Comparison of ENCODE assay signal across 8 mouse cellular contexts in genomic region chr9:67001050-67001449, GRCm38 (mm10). TPM values are rescaled to one million over a fixed set of nuclear protein-coding genes. Genes with fewer than 3 reads are reported as not detected.
A peak's percentile ranks its signal among the peaks of the same experiment; 100 is the strongest.
DNase-seq lines count a peak whose midpoint lies in the region; ATAC-seq and TF ChIP-seq lines count a peak whose summit lies in the region.

No protein-coding gene starts in this region.

- under 1% methylated on average over 6 of the region's 6 CpGs for WGBS in kidney, embryonic 15.5 days
- under 1% methylated on average over 6 of the region's 6 CpGs for WGBS in liver, embryonic 12.5 days (ENCODE audit: insufficient replicate concordance)
- 6% methylated on average over 6 of the region's 6 CpGs for WGBS in olfactory bulb, adult 2 months

- H3K9me3 ChIP-seq in kidney, embryonic 15.5 days (replicated peaks): no peaks in the 10 kb centered on the region
- H3K9me3 ChIP-seq in liver, embryonic 12.5 days (replicated peaks): no peaks in the 10 kb centered on the region

- no peak for TF ChIP-seq POLR2A in cortical plate, adult 2 months (IDR thresholded peaks at IDR 0.05; ENCODE audit: extremely low read depth, insufficient read depth, low read length)
- TF ChIP-seq POLR2A in olfactory bulb, adult 2 months (IDR thresholded peaks at IDR 0.05; ENCODE audit: insufficient read depth, low read depth, low read length): no peak

- peak; percentile 83 for DNase-seq in A20 (ENCODE audit: low read depth, low spot score)
- peak; percentile 93 for DNase-seq in adipocyte (ENCODE audit: low spot score)
- DNase-seq in heart, adult 18-20 months: peak; percentile 82 to 89
- peak; percentile 25 to 32 for DNase-seq in thymus, adult 18-20 months

- H3K9ac ChIP-seq in kidney, embryonic 15.5 days: no peak overlapping the region
- H3K9ac ChIP-seq in liver, embryonic 12.5 days: no peak overlapping the region

- no peaks in the 10 kb centered on the region for H3K4me1 ChIP-seq in cortical plate, adult 2 months (ENCODE audit: control insufficient read depth, insufficient read depth, low read length)
- H3K4me1 ChIP-seq in kidney, embryonic 15.5 days: peaks cover 5% of the 10 kb centered on the region
- peaks cover 18% of the 10 kb centered on the region for H3K4me1 ChIP-seq in liver, embryonic 12.5 days
- peaks cover 7% of the 10 kb centered on the region for H3K4me1 ChIP-seq in olfactory bulb, adult 2 months (ENCODE audit: control insufficient read depth, insufficient read depth, low read length)

- TF ChIP-seq CTCF in cortical plate, adult 2 months (IDR thresholded peaks at IDR 0.05; ENCODE audit: extremely low read depth, insufficient read depth, low read length): peak; percentile 90
- TF ChIP-seq CTCF in olfactory bulb, adult 2 months (IDR thresholded peaks at IDR 0.05; ENCODE audit: insufficient read depth, low read depth, low read length): peak; percentile 75; the same call in 1 of the 2 replicates

- no peak overlapping the region for H3K4me2 ChIP-seq in kidney, embryonic 15.5 days
- H3K4me2 ChIP-seq in liver, embryonic 12.5 days: no peak overlapping the region

- no peak overlapping the region for H3K4me3 ChIP-seq in cortical plate, adult 2 months (ENCODE audit: insufficient read depth, low read length)
- H3K4me3 ChIP-seq in kidney, embryonic 15.5 days (replicated peaks): no peak overlapping the region
- H3K4me3 ChIP-seq in liver, embryonic 12.5 days: no peak overlapping the region
- H3K4me3 ChIP-seq in olfactory bulb, adult 2 months (ENCODE audit: insufficient read depth, low read depth, low read length): no peak overlapping the region

- ATAC-seq in kidney, embryonic 15.5 days (replicated peaks; ENCODE audit: low FRiP score): peak; percentile 73
- ATAC-seq in liver, embryonic 12.5 days: peak; percentile 78

- no peaks in the 10 kb centered on the region for H3K36me3 ChIP-seq in kidney, embryonic 15.5 days
- no peaks in the 10 kb centered on the region for H3K36me3 ChIP-seq in liver, embryonic 12.5 days

- H3K27me3 ChIP-seq in kidney, embryonic 15.5 days: no peaks in the 10 kb centered on the region
- no peaks in the 10 kb centered on the region for H3K27me3 ChIP-seq in liver, embryonic 12.5 days (replicated peaks)

- no peak overlapping the region for H3K27ac ChIP-seq in cortical plate, adult 2 months (ENCODE audit: insufficient read depth, low read length)
- 0 out of 2 replicates have a peak overlapping the region, but pooled peaks have one; percentile 22 for H3K27ac ChIP-seq in kidney, embryonic 15.5 days
- no peak overlapping the region for H3K27ac ChIP-seq in liver, embryonic 12.5 days
- H3K27ac ChIP-seq in olfactory bulb, adult 2 months (ENCODE audit: insufficient read depth, low read depth, low read length): no peak overlapping the region

RNA-seq across cellular contexts. Expression of gene Lactb, which starts 25.8 kb away (rescaled TPM):
- 18.2 and 18.5 TPM in 2 replicates for polyA plus RNA-seq in cortical plate, adult 2 months (2012; rRNA removed)
- 10 to 100 TPM; 23.2 to 24.4 TPM for total RNA-seq in heart, adult 18-20 months (2021)
- polyA plus RNA-seq in kidney, embryonic 15.5 days (2015; fragmentation: Nextera tagmentation; extraction: Ambion mirVana): 14.4 and 17.4 TPM in 2 replicates
- polyA plus RNA-seq in liver, embryonic 12.5 days (2016; fragmentation: Nextera tagmentation; extraction: Ambion mirVana): 8.9 and 9.4 TPM in 2 replicates
- polyA plus RNA-seq in olfactory bulb, adult 2 months (2012; ENCODE audit: insufficient read depth, insufficient read length, low replicate concordance, missing spikeins): not detected in 2 replicates

RNA-seq across cellular contexts. Expression of gene Tpm1, which starts 48.2 kb away (rescaled TPM):
- polyA plus RNA-seq in cortical plate, adult 2 months (2012; rRNA removed): 234 and 242 TPM in 2 replicates
- over 10,000 TPM in 1 of 2 experiments, 1,000 to 10,000 TPM in 1; 9,705 to 11,464 TPM for total RNA-seq in heart, adult 18-20 months (2021)
- 533 and 589 TPM in 2 replicates for polyA plus RNA-seq in kidney, embryonic 15.5 days (2015; fragmentation: Nextera tagmentation; extraction: Ambion mirVana)
- polyA plus RNA-seq in liver, embryonic 12.5 days (2016; fragmentation: Nextera tagmentation; extraction: Ambion mirVana): 214 and 225 TPM in 2 replicates
- polyA plus RNA-seq in olfactory bulb, adult 2 months (2012; ENCODE audit: insufficient read depth, insufficient read length, low replicate concordance, missing spikeins): not detected in 2 replicates

RNA-seq across cellular contexts. Expression of gene Rps27l, which starts 55.2 kb away (rescaled TPM):
- polyA plus RNA-seq in cortical plate, adult 2 months (2012; rRNA removed): 43.3 and 54.1 TPM in 2 replicates
- total RNA-seq in heart, adult 18-20 months (2021): 100 to 1,000 TPM; 151 to 172 TPM
- 708 and 821 TPM in 2 replicates for polyA plus RNA-seq in kidney, embryonic 15.5 days (2015; fragmentation: Nextera tagmentation; extraction: Ambion mirVana)
- polyA plus RNA-seq in liver, embryonic 12.5 days (2016; fragmentation: Nextera tagmentation; extraction: Ambion mirVana): 702 and 744 TPM in 2 replicates
- not detected in 2 replicates for polyA plus RNA-seq in olfactory bulb, adult 2 months (2012; ENCODE audit: insufficient read depth, insufficient read length, low replicate concordance, missing spikeins)

Comparison
In these comparisons a context has a peak if more than half of its experiments do, and no peak if none do; other contexts are left out.
1. DNase-seq: peak in every context shown above with its lines; median percentile 93 in adipocyte; 86 in heart, adult 18-20 months; 83 in A20; 28 in thymus, adult 18-20 months.
2. RNA of gene Rps27l, which starts 55.2 kb away (polyA plus RNA-seq): 702 to 744 TPM in liver, embryonic 12.5 days, 708 to 821 TPM in kidney, embryonic 15.5 days and 43.3 to 54.1 TPM in cortical plate, adult 2 months; not detected in olfactory bulb, adult 2 months; every median in the first group is over 10 times any median in the second.